Mouse (Mus musculus) liver, embryonic 14.5 days (tissue): Measurements from ENCODE around the gene Mrpl33. TPM values are rescaled to one million over a fixed set of nuclear protein-coding genes. Genes with fewer than 3 reads are reported as not detected.

Experiments
- ATAC-seq: fragments of 200-750 bp; cut with Nextera tagmentation; 2 replicates; pipeline ENCODE4 v1.8.0; 2017; ENCODE audit warnings: moderate number of reproducible peaks, mild to moderate bottlenecking, moderate library complexity; ENCODE audit not compliant: insufficient read depth
- DNase-seq, 3 experiments: peaks; one replicate each; pipeline ENCODE4 v3.0.0-alpha.2; 2012 to 2013; ENCODE audit warnings: low read depth in 3 of 3, low spot score in 3 of 3
- H3K27ac ChIP-seq: fragments of 300-500 bp; sonication (generic); 2 replicates; pipeline ENCODE4 v1.5.1; 2014; ENCODE audit warnings: moderate library complexity, mild to moderate bottlenecking, control low read depth, inconsistent platforms
- H3K27me3 ChIP-seq: fragments of 300-500 bp; sonication (generic); 2 replicates; pipeline ENCODE4 v1.6.1; 2014; ENCODE audit warnings: mild to moderate bottlenecking, low read length, moderate library complexity; ENCODE audit not compliant: control insufficient read depth, insufficient read depth
- H3K36me3 ChIP-seq: fragments of 300-500 bp; sonication (generic); replicated peaks from 2 replicates; pipeline ENCODE4 v1.6.1; 2014; ENCODE audit warnings: low read depth; ENCODE audit not compliant: control insufficient read depth, insufficient read depth
- H3K4me1 ChIP-seq, 2 experiments: fragments of 200-500 bp in 1 of 2; fragments of 300-500 bp in 1 of 2; sonication (generic) in 1 of 2; replicated peaks; 2 replicates each; pipeline ENCODE4 v1.6.1; 2012 to 2014; ENCODE audit warnings: antibody characterized with exemption in 1 of 2, inconsistent platforms in 1 of 2, low read length in 1 of 2; ENCODE audit not compliant: control insufficient read depth in 2 of 2, insufficient read depth in 2 of 2
- H3K4me2 ChIP-seq: fragments of 300-500 bp; sonication (generic); 2 replicates; pipeline ENCODE4 v1.6.1; 2014; ENCODE audit warnings: low read depth, mild to moderate bottlenecking, control low read depth, moderate library complexity
- H3K4me3 ChIP-seq, 2 experiments: fragments of 200-500 bp in 1 of 2; fragments of 300-500 bp in 1 of 2; sonication (generic) in 1 of 2; 2 replicates each; pipeline ENCODE4 v1.5.1; 2012 to 2014; ENCODE audit warnings: low read depth in 2 of 2, low read length in 2 of 2, mild to moderate bottlenecking in 2 of 2, control low read depth in 1 of 2, inconsistent platforms in 1 of 2, moderate library complexity in 1 of 2; ENCODE audit not compliant: insufficient read depth in 1 of 2
- H3K9ac ChIP-seq: fragments of 300-500 bp; sonication (generic); replicated peaks from 2 replicates; pipeline ENCODE4 v1.6.1; 2014; ENCODE audit warnings: mild to moderate bottlenecking, control low read depth, moderate library complexity
- H3K9me3 ChIP-seq: fragments of 300-500 bp; sonication (generic); 2 replicates; pipeline ENCODE4 v1.6.1; 2016; ENCODE audit warnings: low read length, mixed read lengths; ENCODE audit not compliant: control insufficient read depth
- CTCF ChIP-seq: IDR thresholded peaks from 2 replicates; pipeline ENCODE4 v1.5.1; 2016; ENCODE audit warnings: antibody characterized with exemption, low read depth, control low read depth
- EP300 ChIP-seq: IDR thresholded peaks from 2 replicates; pipeline ENCODE4 v1.6.1; 2016; ENCODE audit warnings: antibody characterized with exemption, low read depth
- WGBS: fragments of 180-500 bp; shearing (Covaris S2); extraction: QIAGEN DNeasy Blood & Tissue Kit; methylation state at CpG from one replicate; pipeline ENCODE4 v1.1.7; 2014; ENCODE audit not compliant: insufficient replicate concordance; 5-methylcytosine and 5-hydroxymethylcytosine counted together
- polyA plus RNA-seq, 2 experiments: library from polyadenylated mRNA; depleted of rRNA in 1 of 2; stranded (reverse) in 1 of 2; unstranded in 1 of 2; fragments of >200 nt; fragmentation: Nextera tagmentation in 1 of 2; extraction: Ambion mirVana in 1 of 2; gene quantifications; 2 replicates each; pipeline versions ENCODE4 v1.2.1 to v1.2.3; 2012 to 2014

The Mrpl33 gene
- polyA plus RNA-seq, 2 experiments = 80.0 to 219 TPM

DNA sequence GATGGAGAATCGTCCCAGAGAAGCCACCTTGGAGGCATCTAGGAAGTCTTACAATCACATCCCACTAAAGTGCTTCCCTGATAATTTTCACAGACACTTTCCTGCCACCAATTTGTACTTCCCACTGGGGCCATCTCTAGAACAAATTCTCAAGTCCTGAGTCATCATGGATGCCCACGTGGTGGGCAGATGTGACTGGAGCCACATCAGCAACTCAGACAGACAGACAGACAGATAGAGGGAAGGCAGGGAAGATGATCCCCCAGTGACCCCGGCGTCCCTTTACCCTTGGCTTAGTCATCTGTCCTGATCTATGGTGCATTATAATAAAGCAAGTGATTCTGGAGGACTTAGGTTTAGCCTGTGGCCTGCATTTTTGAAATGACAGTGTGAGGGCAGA is 47.5 kb downstream of the Mrpl33 start:
- Histone ChIP-seq H3K4me3 (no peak overlapping the region), H3K4me1 (no peaks in the 10 kb centered on the region), H3K9me3 (no peaks in the 10 kb centered on the region), H3K4me2 (no peak overlapping the region), H3K9ac (no peak overlapping the region), H3K36me3 (no peaks in the 10 kb centered on the region), H3K27ac (no peak overlapping the region), H3K27me3 (no peaks in the 10 kb centered on the region)
- ATAC-seq (no peak), DNase-seq (no peak)
- TF ChIP-seq EP300 (no peak), CTCF (no peak)
- WGBS = 64% methylated on average over 4 of the region's 4 CpGs

DNA sequence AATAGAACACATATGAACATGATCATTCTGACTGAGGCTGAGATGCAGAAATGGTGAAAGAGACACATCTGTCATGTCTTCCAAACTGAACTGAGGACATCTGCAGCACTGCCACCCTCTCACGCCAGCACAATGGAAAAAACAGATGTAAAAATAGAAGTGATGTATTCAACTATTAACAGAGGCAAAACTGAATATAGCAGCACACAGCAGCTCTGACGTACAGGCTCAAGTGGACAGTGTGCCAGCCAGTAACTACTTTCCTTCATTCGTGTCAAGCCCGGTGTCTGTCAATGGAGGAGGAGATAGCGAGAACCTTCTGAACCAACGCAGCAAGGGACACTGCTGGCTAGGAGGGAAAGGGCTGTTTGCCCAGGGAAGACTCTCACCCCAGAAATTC is 48.1 kb downstream of the Mrpl33 start:
- Histone ChIP-seq H3K9ac (no peak overlapping the region), H3K36me3 (no peaks in the 10 kb centered on the region), H3K27me3 (no peaks in the 10 kb centered on the region), H3K4me1 (no peaks in the 10 kb centered on the region), H3K4me2 (no peak overlapping the region), H3K9me3 (no peaks in the 10 kb centered on the region), H3K27ac (no peak overlapping the region), H3K4me3 (no peak overlapping the region)
- DNase-seq (no peak), ATAC-seq (no peak)
- WGBS = 79% methylated on average over 6 of the region's 6 CpGs
- TF ChIP-seq EP300 (no peak), CTCF (no peak)

DNA sequence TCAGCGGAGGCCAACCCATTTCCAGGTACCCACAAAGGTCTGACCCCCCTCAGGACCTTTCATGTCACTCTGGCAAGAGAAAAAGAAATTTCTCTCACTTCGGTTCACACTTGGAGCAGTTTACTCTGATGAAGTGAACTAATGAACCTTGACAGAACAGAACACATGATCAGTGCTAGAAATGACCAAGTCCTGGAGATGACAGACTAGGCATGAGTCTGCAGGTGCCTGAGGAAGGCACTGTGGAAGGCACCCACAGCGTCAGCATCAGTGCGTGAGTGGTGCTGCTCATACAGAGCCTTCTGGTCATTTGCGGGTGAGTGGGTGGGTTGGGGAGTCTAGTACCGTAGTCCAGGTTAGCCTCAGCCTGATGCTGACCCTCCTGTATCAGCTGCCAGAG is 49.1 kb downstream of the Mrpl33 start:
- Histone ChIP-seq H3K9ac (no peak overlapping the region), H3K4me2 (no peak overlapping the region), H3K4me1 (no peaks in the 10 kb centered on the region), H3K36me3 (no peaks in the 10 kb centered on the region), H3K4me3 (no peak overlapping the region), H3K9me3 (no peaks in the 10 kb centered on the region), H3K27ac (no peak overlapping the region), H3K27me3 (no peaks in the 10 kb centered on the region)
- ATAC-seq (no peak), DNase-seq (no peak)
- no peak for TF ChIP-seq EP300
- TF ChIP-seq CTCF = no peak
- 84% methylated on average over 6 of the region's 6 CpGs for WGBS

DNA sequence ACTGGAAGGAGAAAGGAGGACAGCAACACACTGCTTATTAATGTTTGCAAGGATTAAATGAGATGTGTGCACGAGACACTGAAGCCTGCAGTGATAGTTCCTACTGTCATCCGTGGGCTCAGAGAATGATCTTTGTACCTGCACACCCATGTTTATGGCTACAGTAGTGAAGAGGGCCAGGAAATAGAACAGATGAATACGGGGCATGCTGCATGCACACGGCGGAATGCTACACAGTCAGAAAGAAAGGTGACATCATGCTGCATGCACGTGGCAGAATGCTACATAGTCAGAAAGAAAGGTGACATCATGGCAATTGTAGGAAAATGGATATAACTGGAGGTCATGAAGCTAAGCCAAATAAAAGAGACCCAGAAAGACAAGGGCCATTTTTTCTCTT is 49.8 kb downstream of the Mrpl33 start:
- ATAC-seq = no peak
- Histone ChIP-seq H3K4me2 (no peak overlapping the region), H3K9me3 (no peaks in the 10 kb centered on the region), H3K27ac (no peak overlapping the region), H3K4me1 (no peaks in the 10 kb centered on the region), H3K36me3 (no peaks in the 10 kb centered on the region), H3K27me3 (no peaks in the 10 kb centered on the region), H3K4me3 (no peak overlapping the region), H3K9ac (no peak overlapping the region)
- no peak for DNase-seq
- no peak for TF ChIP-seq EP300
- TF ChIP-seq CTCF = no peak
- WGBS = 69% methylated on average over 6 of the region's 6 CpGs

DNA sequence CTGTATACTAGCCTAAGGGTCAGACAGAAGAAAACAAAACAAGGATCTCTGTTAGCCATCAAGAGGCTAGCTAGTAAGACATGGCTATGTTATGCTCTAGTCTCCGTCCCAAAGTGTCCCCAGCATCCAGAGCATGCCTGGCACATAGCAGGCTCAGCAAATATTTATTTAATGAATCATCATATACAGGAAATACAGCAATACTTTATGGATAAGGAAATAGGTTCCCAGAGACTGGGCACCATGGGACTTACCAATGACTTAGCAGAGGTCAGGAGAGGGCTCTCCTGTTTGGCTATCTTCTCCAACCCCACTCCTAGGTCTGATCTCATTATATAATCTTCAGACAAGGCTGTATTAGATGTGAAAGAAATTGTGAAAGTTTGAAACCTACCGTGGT is 50.6 kb downstream of the Mrpl33 start:
- no peaks in the 10 kb centered on the region for H3K4me1 ChIP-seq
- no peaks in the 10 kb centered on the region for H3K36me3 ChIP-seq
- 68% methylated on average over 2 of the region's 2 CpGs for WGBS
- no peak overlapping the region for H3K4me2 ChIP-seq
- H3K4me3 ChIP-seq = no peak overlapping the region
- DNase-seq = no peak
- H3K27ac ChIP-seq = no peak overlapping the region
- ATAC-seq = no peak
- no peaks in the 10 kb centered on the region for H3K9me3 ChIP-seq
- H3K9ac ChIP-seq = no peak overlapping the region
- no peak for TF ChIP-seq CTCF
- TF ChIP-seq EP300 = no peak
- no peaks in the 10 kb centered on the region for H3K27me3 ChIP-seq
